Mouse (Mus musculus) lung, embryonic 15.5 days (tissue): ENCODE results near the gene Ccdc92. TPM values are rescaled to one million over a fixed set of nuclear protein-coding genes. Genes with fewer than 3 reads are reported as not detected.

Source experiments
- ATAC-seq: fragments of 200-750 bp; cut with Nextera tagmentation; 2 replicates; pipeline ENCODE4 v1.8.0; 2017; ENCODE audit warnings: moderate number of reproducible peaks, borderline replicate concordance; ENCODE audit not compliant: low FRiP score, low TSS enrichment; ENCODE audit errors: extremely low read depth
- H3K27ac ChIP-seq: fragments of 300-500 bp; sonication (generic); 2 replicates; pipeline ENCODE4 v1.5.1; 2015; ENCODE audit warnings: moderate library complexity, mild to moderate bottlenecking, inconsistent platforms
- H3K27me3 ChIP-seq: fragments of 300-500 bp; sonication (generic); 2 replicates; pipeline ENCODE4 v1.6.1; 2015; ENCODE audit warnings: inconsistent platforms
- H3K36me3 ChIP-seq: fragments of 300-500 bp; sonication (generic); 2 replicates; pipeline ENCODE4 v1.6.1; 2015; ENCODE audit warnings: inconsistent platforms
- H3K4me1 ChIP-seq: fragments of 300-500 bp; sonication (generic); 2 replicates; pipeline ENCODE4 v1.6.1; 2015; ENCODE audit warnings: inconsistent platforms
- H3K4me2 ChIP-seq: fragments of 300-500 bp; sonication (generic); 2 replicates; pipeline ENCODE4 v1.6.1; 2015; ENCODE audit warnings: inconsistent platforms, mild to moderate bottlenecking, moderate library complexity
- H3K4me3 ChIP-seq: fragments of 300-500 bp; sonication (generic); 2 replicates; pipeline ENCODE4 v1.5.1; 2015; ENCODE audit warnings: mild to moderate bottlenecking, inconsistent platforms
- H3K9ac ChIP-seq: fragments of 300-500 bp; sonication (generic); 2 replicates; pipeline ENCODE4 v1.6.1; 2015; ENCODE audit warnings: inconsistent platforms
- H3K9me3 ChIP-seq: fragments of 300-500 bp; sonication (generic); 2 replicates; pipeline ENCODE4 v1.6.1; 2016; ENCODE audit warnings: inconsistent platforms
- WGBS: fragments of 180-500 bp; shearing (Covaris S2); methylation state at CpG from one replicate; pipeline ENCODE4 v1.1.7; 2015; 5-methylcytosine and 5-hydroxymethylcytosine counted together
- polyA plus RNA-seq: library from polyadenylated mRNA; unstranded; fragments of >200 nt; fragmentation: Nextera tagmentation; extraction: Ambion mirVana; gene quantifications from 2 replicates; pipeline ENCODE4 v1.2.1, GENCODE M21; 2015

The Ccdc92 gene
- polyA plus RNA-seq, 1 experiment from 2014 or later: 10.4 TPM

DNA sequence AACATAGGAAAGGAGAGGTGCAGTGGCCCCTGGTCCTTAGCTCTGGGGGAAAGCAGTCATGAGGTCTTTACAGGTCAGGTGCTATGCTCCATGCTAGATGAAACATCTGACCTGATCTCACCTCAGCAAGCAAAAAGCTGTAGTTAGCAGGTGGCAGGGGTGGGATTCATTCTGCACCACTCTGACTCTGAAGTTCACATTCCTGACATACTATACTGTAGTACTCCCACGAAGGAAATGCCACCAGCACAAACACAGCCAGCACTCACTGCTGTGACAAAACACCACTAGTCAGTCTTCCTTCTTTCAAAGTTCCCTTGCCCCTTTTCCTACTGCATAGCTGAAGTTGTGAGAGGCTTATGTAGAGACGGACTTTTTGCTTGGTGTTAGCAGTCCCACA lies 9.9 kb downstream of the Ccdc92 start:
- Histone ChIP-seq H3K36me3 (no peaks in the 10 kb centered on the region), H3K9ac (no peak overlapping the region), H3K9me3 (no peaks in the 10 kb centered on the region), H3K27me3 (no peaks in the 10 kb centered on the region), H3K4me3 (no peak overlapping the region), H3K27ac (peak overlapping the region; percentile 52), H3K4me1 (peaks cover 14% of the 10 kb centered on the region), H3K4me2 (no peak overlapping the region)
- 10% methylated on average over 2 of the region's 2 CpGs for WGBS
- ATAC-seq: no peak

DNA sequence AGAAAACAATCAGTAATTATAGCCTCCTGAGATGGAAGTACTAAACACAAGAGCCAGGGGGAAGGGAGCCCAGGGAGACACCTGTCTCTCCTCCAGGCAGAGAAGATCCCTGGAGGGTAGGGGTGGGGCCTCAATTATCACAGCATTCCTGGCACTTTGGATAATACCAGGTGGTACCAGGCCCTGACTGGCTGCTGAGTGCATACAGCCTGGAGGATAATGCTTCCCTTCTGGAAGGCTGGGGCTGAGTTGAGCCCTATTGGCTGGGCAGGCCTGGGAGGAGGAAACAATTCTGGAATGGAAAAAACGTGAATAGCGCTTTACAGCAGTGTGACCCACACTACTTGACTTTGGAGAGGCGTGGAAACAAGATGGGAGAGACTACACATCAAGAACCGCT lies 10.7 kb downstream of the Ccdc92 start:
- Histone ChIP-seq H3K4me3 (no peak overlapping the region), H3K4me1 (peaks cover 14% of the 10 kb centered on the region), H3K27me3 (no peaks in the 10 kb centered on the region), H3K36me3 (no peaks in the 10 kb centered on the region), H3K4me2 (no peak overlapping the region), H3K27ac (peak overlapping the region; percentile 52; the same call in 1 of the 2 replicates), H3K9me3 (no peaks in the 10 kb centered on the region), H3K9ac (no peak overlapping the region)
- ATAC-seq: peak; percentile 47; the same call in 1 of the 2 replicates
- 37% methylated on average over 4 of the region's 4 CpGs for WGBS

DNA sequence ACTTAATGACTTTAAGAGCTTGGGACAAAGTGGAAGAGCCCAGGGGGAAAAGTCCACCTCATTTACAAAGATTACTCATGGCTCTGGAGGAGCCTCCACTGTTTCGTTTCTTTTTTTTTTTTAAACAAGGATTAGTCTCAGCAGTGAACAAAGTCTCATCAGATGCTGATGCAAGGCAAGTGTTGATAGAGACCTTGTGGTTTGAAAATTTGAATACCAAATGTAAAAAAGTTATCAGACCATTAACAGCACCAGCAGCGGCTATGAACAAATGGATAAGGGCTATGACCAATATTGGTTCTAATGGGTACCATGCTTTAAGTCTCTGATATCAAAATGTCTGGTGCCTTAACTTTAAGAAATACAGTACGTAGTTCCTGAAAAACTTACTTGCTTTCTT lies 13.2 kb downstream of the Ccdc92 start:
- H3K4me3 ChIP-seq: no peak overlapping the region
- ATAC-seq: no peak
- peaks cover 14% of the 10 kb centered on the region for H3K4me1 ChIP-seq
- no peak overlapping the region for H3K4me2 ChIP-seq
- WGBS: 78% methylated on average over 3 of the region's 3 CpGs
- no peak overlapping the region for H3K9ac ChIP-seq
- no peaks in the 10 kb centered on the region for H3K36me3 ChIP-seq
- H3K9me3 ChIP-seq: no peaks in the 10 kb centered on the region
- H3K27ac ChIP-seq: no peak overlapping the region
- H3K27me3 ChIP-seq: no peaks in the 10 kb centered on the region

DNA sequence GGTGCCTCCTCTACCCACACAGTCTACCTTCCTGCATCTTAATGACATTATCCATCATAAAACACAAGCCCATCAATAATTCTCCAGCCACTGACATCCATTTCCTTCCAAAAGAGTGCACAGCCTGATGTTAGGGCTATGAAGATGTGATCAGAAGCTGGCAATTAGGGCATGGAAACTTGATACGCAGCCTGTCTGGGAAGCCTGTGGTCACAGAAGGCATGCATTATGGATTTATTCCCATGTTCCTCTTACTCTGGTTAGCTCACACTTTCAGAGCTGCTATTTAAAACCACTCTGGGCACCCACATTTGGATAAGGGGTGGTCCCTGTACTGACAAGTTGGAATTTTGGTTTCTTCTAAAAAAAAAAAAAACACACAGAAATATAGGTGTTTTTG lies 15.2 kb downstream of the Ccdc92 start:
- no peak overlapping the region for H3K27ac ChIP-seq
- WGBS: 68% methylated on average over 1 of the region's 1 CpGs
- no peak overlapping the region for H3K9ac ChIP-seq
- no peaks in the 10 kb centered on the region for H3K36me3 ChIP-seq
- H3K4me2 ChIP-seq: no peak overlapping the region
- peaks cover 4% of the 10 kb centered on the region for H3K4me1 ChIP-seq
- no peak overlapping the region for H3K4me3 ChIP-seq
- no peaks in the 10 kb centered on the region for H3K27me3 ChIP-seq
- no peaks in the 10 kb centered on the region for H3K9me3 ChIP-seq
- no peak for ATAC-seq

DNA sequence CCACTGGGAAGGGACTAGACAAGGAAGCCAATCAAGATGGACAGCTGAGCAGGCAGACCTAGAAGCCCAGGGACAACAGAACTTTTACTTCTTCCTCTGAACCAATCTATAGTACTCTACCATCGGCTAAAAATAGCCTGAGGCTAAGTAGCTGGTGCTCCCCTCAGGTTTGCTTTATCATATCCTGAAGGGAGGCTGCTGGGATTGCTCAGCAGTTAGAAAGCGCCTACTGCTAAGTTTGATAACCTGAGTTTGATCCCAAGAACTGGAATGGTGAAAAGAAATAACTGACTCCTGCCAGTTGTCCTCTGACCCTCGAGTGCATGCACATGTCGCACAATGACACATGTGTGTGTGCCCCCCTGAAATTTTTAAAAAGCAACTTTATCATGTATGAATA lies 17.3 kb downstream of the Ccdc92 start:
- H3K9me3 ChIP-seq: no peaks in the 10 kb centered on the region
- no peaks in the 10 kb centered on the region for H3K36me3 ChIP-seq
- no peak overlapping the region for H3K4me2 ChIP-seq
- ATAC-seq: no peak
- 48% methylated on average over 4 of the region's 4 CpGs for WGBS
- H3K27me3 ChIP-seq: no peaks in the 10 kb centered on the region
- no peak overlapping the region for H3K27ac ChIP-seq
- H3K4me3 ChIP-seq: no peak overlapping the region
- no peaks in the 10 kb centered on the region for H3K4me1 ChIP-seq
- H3K9ac ChIP-seq: no peak overlapping the region

DNA sequence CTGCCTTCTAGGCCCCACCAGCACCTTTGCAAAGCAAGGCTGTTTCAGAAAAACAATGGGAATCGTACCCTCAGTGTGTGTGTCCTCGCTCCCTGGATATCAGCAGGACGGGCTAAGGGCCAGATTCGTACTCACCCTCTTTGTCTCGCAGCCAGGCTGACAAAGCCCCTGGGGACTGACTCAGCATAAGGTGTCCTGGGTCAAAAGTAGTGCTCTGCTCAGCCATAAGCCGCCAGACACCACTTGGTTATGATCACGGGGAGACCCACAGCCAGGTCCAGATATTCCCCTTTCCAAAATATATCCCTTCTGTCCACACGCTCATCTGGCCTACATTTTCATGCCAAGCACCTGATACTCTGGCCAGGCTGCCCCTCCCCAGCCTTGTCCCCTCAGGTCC lies 18.8 kb downstream of the Ccdc92 start:
- Histone ChIP-seq H3K27me3 (no peaks in the 10 kb centered on the region), H3K4me2 (no peak overlapping the region), H3K4me1 (no peaks in the 10 kb centered on the region), H3K36me3 (no peaks in the 10 kb centered on the region), H3K9me3 (no peaks in the 10 kb centered on the region), H3K4me3 (no peak overlapping the region), H3K9ac (no peak overlapping the region), H3K27ac (no peak overlapping the region)
- no peak for ATAC-seq
- WGBS: 75% methylated on average over 8 of the region's 8 CpGs

DNA sequence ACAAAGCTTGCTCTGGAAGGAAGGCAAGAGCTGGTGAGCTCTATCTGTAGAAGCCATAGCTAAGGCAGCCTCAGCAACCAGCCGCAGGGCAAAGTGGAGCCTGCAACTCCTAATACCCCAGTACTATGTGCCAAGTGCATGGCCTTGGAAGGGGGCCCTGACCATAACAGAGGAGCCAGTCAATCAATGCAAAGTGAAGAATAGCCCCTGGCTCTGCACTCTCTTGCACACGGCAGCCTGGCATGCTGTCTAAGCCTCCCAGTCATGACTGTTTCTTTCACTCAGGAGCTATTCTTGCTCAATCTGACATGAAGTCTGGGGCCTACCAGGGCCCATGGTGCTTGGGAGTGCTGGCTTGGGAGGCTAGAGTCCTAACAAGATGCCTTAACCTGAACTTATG lies 21.6 kb downstream of the Ccdc92 start:
- no peaks in the 10 kb centered on the region for H3K36me3 ChIP-seq
- no peak overlapping the region for H3K9ac ChIP-seq
- 77% methylated on average over 2 of the region's 2 CpGs for WGBS
- H3K9me3 ChIP-seq: no peaks in the 10 kb centered on the region
- ATAC-seq: no peak
- no peak overlapping the region for H3K4me2 ChIP-seq
- H3K27ac ChIP-seq: no peak overlapping the region
- H3K4me3 ChIP-seq: no peak overlapping the region
- no peaks in the 10 kb centered on the region for H3K27me3 ChIP-seq
- H3K4me1 ChIP-seq: no peaks in the 10 kb centered on the region

DNA sequence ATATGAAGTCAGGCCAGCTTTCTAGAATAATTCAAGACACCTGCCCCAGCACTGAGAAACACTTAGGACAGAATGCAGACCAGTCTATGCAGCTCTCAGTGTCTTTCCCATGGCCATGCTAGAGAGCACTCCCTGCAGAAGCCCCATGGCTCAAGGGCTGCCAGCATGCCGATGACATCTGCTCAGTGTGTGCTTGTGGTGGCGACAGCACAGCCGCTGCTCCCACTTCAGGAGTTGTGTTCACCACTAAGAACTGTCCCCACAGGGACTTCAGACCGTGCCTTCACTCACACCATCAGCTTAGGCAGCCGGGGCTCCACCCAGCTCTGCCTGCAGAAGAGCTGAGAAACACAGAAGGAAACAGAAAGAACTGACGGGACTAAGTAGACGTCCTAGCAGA lies 22.0 kb downstream of the Ccdc92 start:
- Histone ChIP-seq H3K9ac (no peak overlapping the region), H3K4me3 (no peak overlapping the region), H3K4me2 (no peak overlapping the region), H3K9me3 (no peaks in the 10 kb centered on the region), H3K36me3 (no peaks in the 10 kb centered on the region), H3K4me1 (no peaks in the 10 kb centered on the region), H3K27ac (no peak overlapping the region), H3K27me3 (no peaks in the 10 kb centered on the region)
- no peak for ATAC-seq
- 67% methylated on average over 7 of the region's 7 CpGs for WGBS

DNA sequence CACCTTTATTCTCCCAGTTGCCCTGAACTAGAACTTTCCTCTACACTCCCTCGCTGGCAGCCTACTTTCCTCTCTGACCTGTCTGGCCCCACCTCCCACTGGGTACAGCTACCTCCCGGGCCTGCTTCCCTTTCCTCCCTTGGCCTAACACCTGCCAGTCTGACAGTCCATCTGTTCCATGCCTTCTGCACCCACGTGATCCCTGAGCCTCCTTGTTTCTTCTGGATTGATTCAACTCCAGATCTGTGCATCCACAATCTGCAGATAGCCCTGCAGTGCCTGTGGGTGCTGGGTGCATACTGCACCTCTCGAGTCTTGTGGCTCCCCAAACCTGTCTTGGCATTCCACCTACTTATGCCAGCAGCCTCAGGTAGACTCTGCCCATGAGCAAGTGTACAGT lies 25.6 kb downstream of the Ccdc92 start:
- Histone ChIP-seq H3K9me3 (no peaks in the 10 kb centered on the region), H3K4me2 (no peak overlapping the region), H3K4me3 (no peak overlapping the region), H3K4me1 (no peaks in the 10 kb centered on the region), H3K27ac (no peak overlapping the region), H3K36me3 (no peaks in the 10 kb centered on the region), H3K27me3 (no peaks in the 10 kb centered on the region), H3K9ac (no peak overlapping the region)
- no peak for ATAC-seq
- 55% methylated on average over 4 of the region's 4 CpGs for WGBS

DNA sequence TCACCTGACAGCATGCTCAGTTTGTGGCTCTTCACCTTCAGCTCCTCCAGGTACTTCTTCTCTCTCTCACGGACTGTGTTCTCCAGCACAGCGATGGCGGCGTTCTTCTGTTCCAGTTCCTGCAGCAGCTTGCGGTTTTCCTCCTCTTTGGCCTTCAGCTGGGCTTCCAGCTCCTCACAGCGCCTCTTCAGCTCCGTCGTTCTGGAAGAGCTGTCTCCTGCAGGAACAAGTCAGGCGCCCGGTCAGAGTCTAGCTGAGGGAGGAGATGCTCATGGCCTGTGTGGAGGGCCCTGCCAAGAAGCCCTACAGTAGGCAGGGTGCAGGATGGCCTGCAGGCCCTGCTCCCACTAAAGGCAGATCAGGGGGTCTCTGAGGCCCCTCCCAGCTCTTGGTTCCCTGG lies 26.1 kb downstream of the Ccdc92 start:
- H3K27me3 ChIP-seq: no peaks in the 10 kb centered on the region
- no peak overlapping the region for H3K9ac ChIP-seq
- no peak overlapping the region for H3K27ac ChIP-seq
- no peaks in the 10 kb centered on the region for H3K9me3 ChIP-seq
- no peak overlapping the region for H3K4me3 ChIP-seq
- WGBS: 82% methylated on average over 10 of the region's 10 CpGs
- ATAC-seq: no peak
- H3K36me3 ChIP-seq: no peaks in the 10 kb centered on the region
- no peaks in the 10 kb centered on the region for H3K4me1 ChIP-seq
- no peak overlapping the region for H3K4me2 ChIP-seq

DNA sequence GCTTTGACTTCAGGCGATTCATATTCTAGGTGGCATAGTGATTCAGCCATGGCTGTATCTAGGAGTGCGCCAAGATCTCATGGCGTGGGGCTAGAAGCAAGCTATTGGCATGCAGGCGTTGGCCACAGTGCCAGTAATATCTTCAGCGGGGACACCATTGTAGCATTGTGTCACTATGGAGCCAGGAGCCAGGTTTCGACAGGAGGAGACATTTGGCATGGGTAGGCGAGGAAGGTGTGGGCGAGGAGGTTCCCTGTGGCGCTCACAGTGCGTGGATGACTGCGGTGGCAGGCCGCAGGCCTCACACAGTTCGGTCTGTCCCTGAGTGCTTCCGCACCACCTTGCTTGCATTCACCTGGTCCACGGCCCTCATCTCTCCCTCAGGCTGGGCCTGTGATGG lies 27.0 kb downstream of the Ccdc92 start:
- Histone ChIP-seq H3K9me3 (no peaks in the 10 kb centered on the region), H3K4me1 (no peaks in the 10 kb centered on the region), H3K27me3 (no peaks in the 10 kb centered on the region), H3K9ac (no peak overlapping the region), H3K4me2 (no peak overlapping the region), H3K27ac (no peak overlapping the region), H3K4me3 (no peak overlapping the region), H3K36me3 (no peaks in the 10 kb centered on the region)
- ATAC-seq: no peak
- WGBS: 91% methylated on average over 15 of the region's 15 CpGs

DNA sequence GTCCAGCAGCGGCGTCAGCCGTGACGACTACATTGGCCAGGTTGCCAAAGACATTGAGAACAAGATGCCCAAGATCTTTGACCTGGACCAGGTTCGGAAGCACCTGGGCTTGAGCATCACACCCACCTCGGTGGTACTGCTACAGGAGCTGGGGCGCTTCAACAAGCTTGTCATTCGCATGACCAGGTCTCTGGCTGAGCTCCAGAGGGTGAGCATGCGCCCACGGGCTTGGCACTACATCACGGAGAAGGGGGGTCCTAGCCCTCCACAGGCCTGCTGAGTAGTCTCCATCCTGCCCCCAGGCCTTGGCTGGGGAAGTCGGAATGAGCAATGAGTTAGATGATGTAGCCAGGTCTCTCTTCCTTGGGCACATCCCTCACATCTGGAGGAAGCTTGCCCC lies 31.9 kb downstream of the Ccdc92 start:
- Histone ChIP-seq H3K27ac (no peak overlapping the region), H3K4me1 (no peaks in the 10 kb centered on the region), H3K36me3 (no peaks in the 10 kb centered on the region), H3K4me3 (no peak overlapping the region), H3K27me3 (no peaks in the 10 kb centered on the region), H3K9me3 (no peaks in the 10 kb centered on the region), H3K9ac (no peak overlapping the region), H3K4me2 (no peak overlapping the region)
- no peak for ATAC-seq
- WGBS: 86% methylated on average over 12 of the region's 12 CpGs

DNA sequence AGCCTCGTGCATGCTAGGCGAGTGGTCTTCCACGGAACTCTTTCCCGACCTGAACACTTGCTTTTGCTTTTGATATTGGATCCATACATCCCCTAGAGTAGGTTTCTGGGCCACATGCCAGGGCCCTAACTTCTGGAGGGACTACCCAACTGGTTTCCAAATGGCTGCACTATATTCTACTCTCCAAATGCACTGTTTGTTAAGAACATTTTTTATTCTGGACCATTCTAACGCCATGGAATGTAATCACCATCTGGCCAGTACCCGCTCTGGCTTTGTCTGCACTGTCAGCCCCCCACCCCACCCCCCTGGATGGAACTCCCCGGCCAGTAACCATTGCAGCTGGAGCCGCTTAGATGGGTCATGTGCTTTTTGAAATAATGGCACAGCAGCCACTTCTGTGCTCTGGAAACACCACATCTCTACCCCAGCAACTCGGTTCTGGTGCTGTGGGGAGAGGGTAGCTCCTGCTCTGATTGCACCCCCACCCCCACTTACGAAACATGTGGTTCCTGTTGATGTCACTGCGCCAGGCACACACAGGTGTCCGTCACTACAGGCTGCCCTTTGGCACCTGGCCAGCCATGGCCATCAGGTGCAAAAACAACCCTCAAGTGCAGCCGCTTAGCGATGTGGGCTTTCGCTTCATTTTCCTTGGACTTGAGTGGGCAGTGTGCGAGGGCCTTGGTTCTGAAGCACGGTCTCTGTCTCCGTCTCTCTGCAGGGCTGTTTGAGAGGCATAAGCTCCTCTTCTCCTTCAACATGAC lies 39.9 kb downstream of the Ccdc92 start:
- H3K9ac ChIP-seq: no peak overlapping the region
- H3K4me2 ChIP-seq: no peak overlapping the region
- H3K9me3 ChIP-seq: no peaks in the 10 kb centered on the region
- H3K27ac ChIP-seq: no peak overlapping the region
- no peak overlapping the region for H3K4me3 ChIP-seq
- ATAC-seq: no peak
- no peaks in the 10 kb centered on the region for H3K27me3 ChIP-seq
- H3K4me1 ChIP-seq: no peaks in the 10 kb centered on the region
- WGBS: 68% methylated on average over 18 of the region's 18 CpGs
- H3K36me3 ChIP-seq: no peaks in the 10 kb centered on the region
